Mouse (Mus musculus) G1E (cell line): Measurements from ENCODE around the gene Plcb1. TPM values are rescaled to one million over a fixed set of nuclear protein-coding genes. Genes with fewer than 3 reads are reported as not detected.

Experiments used
- ATAC-seq: 2 replicates; pipeline ENCODE4 v1.8.0; 2016; ENCODE audit warnings: mild to moderate bottlenecking; ENCODE audit not compliant: insufficient number of reproducible peaks, poor library complexity, low FRiP score, severe bottlenecking; ENCODE audit errors: extremely low read depth
- DNase-seq: peaks from one replicate; pipeline ENCODE4 v3.0.0; 2012; ENCODE audit warnings: low spot score
- H3K27me3 ChIP-seq: 2 replicates; pipeline ENCODE4 v1.6.1; 2012; ENCODE audit warnings: mild to moderate bottlenecking, low read length, inconsistent platforms; ENCODE audit not compliant: insufficient read depth
- H3K36me3 ChIP-seq: replicated peaks from 2 replicates; pipeline ENCODE3; 2012; ENCODE audit warnings: mild to moderate bottlenecking, inconsistent platforms
- H3K4me1 ChIP-seq: 2 replicates; pipeline ENCODE4 v1.6.1; 2012; ENCODE audit warnings: low read depth, low read length, inconsistent platforms, mixed read lengths; ENCODE audit not compliant: insufficient read depth
- H3K4me3 ChIP-seq: 2 replicates; pipeline ENCODE4 v1.5.1; 2012; ENCODE audit warnings: low read depth, mild to moderate bottlenecking, inconsistent platforms, low read length, moderate library complexity, mixed read lengths
- H3K9me3 ChIP-seq: replicated peaks from 2 replicates; pipeline ENCODE4 v1.6.1; 2012; ENCODE audit warnings: inconsistent platforms
- CTCF ChIP-seq: IDR thresholded peaks from 2 replicates; pipeline ENCODE4 v1.5.1; 2012; ENCODE audit warnings: low read depth, low read length, inconsistent platforms, mixed read lengths
- GATA1 ChIP-seq: IDR thresholded peaks from 2 replicates; pipeline ENCODE4 v1.6.1; 2012; ENCODE audit warnings: borderline replicate concordance, low read length, inconsistent platforms, mixed read lengths
- GATA2 ChIP-seq: IDR thresholded peaks from 2 replicates; pipeline ENCODE4 v1.6.1; 2012; ENCODE audit warnings: low read depth, low read length, inconsistent platforms, borderline replicate concordance
- POLR2AphosphoS5 ChIP-seq: IDR thresholded peaks from 2 replicates; pipeline ENCODE4 v1.6.1; 2012; ENCODE audit warnings: low read depth, low read length, inconsistent platforms; ENCODE audit not compliant: insufficient replicate concordance
- TAL1 ChIP-seq: conservative IDR thresholded peaks from 2 replicates; pipeline ENCODE4 v1.6.1; 2012; ENCODE audit warnings: low read depth, low read length, inconsistent platforms, mixed read lengths
- polyA plus RNA-seq: library from polyadenylated mRNA; stranded (reverse); fragments of >175 nt; gene quantifications from 2 replicates; pipeline ENCODE4 v1.2.3, GENCODE M21; 2012
- total RNA-seq, 2 experiments: library from RNA; stranded (forward) in 1 of 2; stranded (reverse) in 1 of 2; fragments of 200-1000 nt in 1 of 2; fragments of >200 nt in 1 of 2; fragmentation: Nextera tagmentation in 1 of 2; gene quantifications; 2 replicates each; pipeline ENCODE4 v1.2.3; 2014 to 2017

Plcb1 gene
- total and polyA plus RNA-seq, 3 experiments = 0.16 TPM; not detected in 2

DNA sequence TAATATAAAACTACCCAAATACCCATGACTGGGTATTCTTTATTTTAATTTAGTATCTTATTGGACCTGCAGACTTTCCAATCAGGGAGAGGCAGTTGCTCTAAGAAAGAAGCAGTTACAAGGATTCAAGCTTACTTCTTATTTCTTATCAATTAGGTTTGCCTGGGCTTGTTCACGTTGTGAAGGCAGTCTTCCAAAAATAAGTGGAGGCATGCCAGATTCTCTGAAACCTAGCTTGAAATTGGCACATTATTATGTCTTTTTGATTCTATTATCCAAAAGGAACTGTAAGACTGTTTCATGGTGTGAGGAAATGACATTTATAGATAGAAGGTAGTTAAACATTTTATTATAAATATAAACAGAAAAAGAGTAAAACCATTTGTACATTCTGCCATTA lies 721.2 kb downstream of the Plcb1 start:
- Histone ChIP-seq H3K9me3 (peaks cover 10% of the 10 kb centered on the region), H3K27me3 (no peaks in the 10 kb centered on the region), H3K4me3 (no peak overlapping the region), H3K4me1 (no peaks in the 10 kb centered on the region), H3K36me3 (no peaks in the 10 kb centered on the region)
- ATAC-seq (no peak), DNase-seq (no peak)
- no peak for TF ChIP-seq POLR2AphosphoS5

GRCm38 (mm10) chr2:135518956-135519355 lies 733.1 kb downstream of the Plcb1 start:
- Histone ChIP-seq H3K4me3 (no peak overlapping the region), H3K27me3 (no peaks in the 10 kb centered on the region), H3K36me3 (no peaks in the 10 kb centered on the region), H3K4me1 (no peaks in the 10 kb centered on the region), H3K9me3 (peaks cover 9% of the 10 kb centered on the region)
- no peak for DNase-seq
- ATAC-seq = no peak
- TF ChIP-seq TAL1 (no peak), POLR2AphosphoS5 (no peak), GATA2 (no peak), CTCF (no peak), GATA1 (no peak)

Other genes starting within 250 kb of the Plcb1 start
- not detected in 2 replicates for gene Hao1, start 231.7 kb upstream of the Plcb1 start, total RNA-seq (2014; fragmentation: Nextera tagmentation)
- 0.17 TPM in 1 of 2 replicates, not detected in the other for gene Hao1, start 231.7 kb upstream of the Plcb1 start, total RNA-seq (2017)
- not detected in 2 replicates for gene Hao1, start 231.7 kb upstream of the Plcb1 start, polyA plus RNA-seq
- 28.9 and 32.2 TPM in 2 replicates for gene Tmx4, start 141.9 kb upstream of the Plcb1 start, total RNA-seq (2014; fragmentation: Nextera tagmentation)
- gene Tmx4, start 141.9 kb upstream of the Plcb1 start, total RNA-seq (2017) = 24.5 and 27.8 TPM in 2 replicates
- gene Tmx4, start 141.9 kb upstream of the Plcb1 start, polyA plus RNA-seq = 1.7 and 4.0 TPM in 2 replicates